Mouse (Mus musculus) heart, embryonic 15.5 days (tissue): ENCODE measurements around the gene Rpl37. TPM values are rescaled to one million over a fixed set of nuclear protein-coding genes. Genes with fewer than 3 reads are reported as not detected.
"Not testable (repeated sequence)": the region's sequence is repeated elsewhere in the genome, so short reads cannot be mapped to it uniquely, and the experiment has no call there.

Source experiments
- ATAC-seq: fragments of 200-750 bp; cut with Nextera tagmentation; replicated peaks from 2 replicates; pipeline ENCODE4 v1.8.0; 2017; ENCODE audit warnings: low read depth, moderate TSS enrichment; ENCODE audit not compliant: insufficient number of reproducible peaks, insufficient read depth, low FRiP score
- H3K27ac ChIP-seq: fragments of 300-500 bp; sonication (generic); 2 replicates; pipeline ENCODE4 v1.5.1; 2015; ENCODE audit warnings: mild to moderate bottlenecking, inconsistent platforms
- H3K27me3 ChIP-seq: fragments of 300-500 bp; sonication (generic); 2 replicates; pipeline ENCODE4 v1.6.1; 2015; ENCODE audit warnings: inconsistent platforms
- H3K36me3 ChIP-seq: fragments of 300-500 bp; sonication (generic); 2 replicates; pipeline ENCODE4 v1.6.1; 2015; ENCODE audit warnings: mild to moderate bottlenecking, inconsistent platforms
- H3K4me1 ChIP-seq: fragments of 300-500 bp; sonication (generic); replicated peaks from 2 replicates; pipeline ENCODE4 v1.6.1; 2015; ENCODE audit warnings: inconsistent platforms
- H3K4me2 ChIP-seq: fragments of 300-500 bp; sonication (generic); 2 replicates; pipeline ENCODE4 v1.6.1; 2015; ENCODE audit warnings: inconsistent platforms, mild to moderate bottlenecking, moderate library complexity
- H3K4me3 ChIP-seq: fragments of 300-500 bp; sonication (generic); 2 replicates; pipeline ENCODE4 v1.5.1; 2015; ENCODE audit warnings: mild to moderate bottlenecking, inconsistent platforms
- H3K9ac ChIP-seq: fragments of 300-500 bp; sonication (generic); 2 replicates; pipeline ENCODE4 v1.6.1; 2015; ENCODE audit warnings: mild to moderate bottlenecking, inconsistent platforms
- H3K9me3 ChIP-seq: fragments of 300-500 bp; sonication (generic); replicated peaks from 2 replicates; pipeline ENCODE4 v1.6.1; 2016; ENCODE audit warnings: inconsistent platforms
- WGBS: fragments of 180-500 bp; shearing (Covaris S2); methylation state at CpG from one replicate; pipeline ENCODE4 v1.1.7; 2015; ENCODE audit warnings: mixed read lengths; 5-methylcytosine and 5-hydroxymethylcytosine counted together
- polyA plus RNA-seq: library from polyadenylated mRNA; unstranded; fragments of >200 nt; fragmentation: Nextera tagmentation; extraction: Ambion mirVana; gene quantifications from 2 replicates; pipeline ENCODE4 v1.2.1, GENCODE M21; 2015

The Rpl37 gene
- polyA plus RNA-seq, 1 experiment from 2014 or later, result 397 TPM

DNA sequence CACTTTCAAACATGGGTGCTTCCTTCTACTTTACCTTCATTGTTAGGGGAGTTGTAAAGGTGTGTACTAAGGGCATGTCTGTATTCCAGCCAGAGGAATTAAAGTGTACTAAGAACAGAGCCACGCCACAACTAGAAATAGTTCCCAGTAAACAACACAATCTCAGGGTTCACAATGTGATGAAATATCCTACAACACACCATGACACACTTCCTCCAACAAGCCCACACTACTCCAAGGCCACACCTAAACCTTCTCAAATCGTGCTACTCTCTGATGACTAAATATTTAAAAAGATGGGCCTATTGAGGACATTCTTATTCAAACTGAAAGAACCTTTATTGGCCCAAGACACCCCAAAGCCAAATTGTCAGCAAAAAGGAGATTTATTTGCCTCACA is 11.0 kb downstream of the Rpl37 start:
- no peak for ATAC-seq
- WGBS, result 76% methylated on average over 2 of the region's 2 CpGs
- H3K27ac ChIP-seq, result no peak overlapping the region
- H3K4me2 ChIP-seq, result no peak overlapping the region
- no peaks in the 10 kb centered on the region for H3K27me3 ChIP-seq
- peaks cover 12% of the 10 kb centered on the region; the same call in 1 of the 2 replicates for H3K36me3 ChIP-seq
- H3K9ac ChIP-seq, result no peak overlapping the region
- no peaks in the 10 kb centered on the region for H3K9me3 ChIP-seq
- H3K4me1 ChIP-seq, result no peaks in the 10 kb centered on the region
- no peak overlapping the region for H3K4me3 ChIP-seq

DNA sequence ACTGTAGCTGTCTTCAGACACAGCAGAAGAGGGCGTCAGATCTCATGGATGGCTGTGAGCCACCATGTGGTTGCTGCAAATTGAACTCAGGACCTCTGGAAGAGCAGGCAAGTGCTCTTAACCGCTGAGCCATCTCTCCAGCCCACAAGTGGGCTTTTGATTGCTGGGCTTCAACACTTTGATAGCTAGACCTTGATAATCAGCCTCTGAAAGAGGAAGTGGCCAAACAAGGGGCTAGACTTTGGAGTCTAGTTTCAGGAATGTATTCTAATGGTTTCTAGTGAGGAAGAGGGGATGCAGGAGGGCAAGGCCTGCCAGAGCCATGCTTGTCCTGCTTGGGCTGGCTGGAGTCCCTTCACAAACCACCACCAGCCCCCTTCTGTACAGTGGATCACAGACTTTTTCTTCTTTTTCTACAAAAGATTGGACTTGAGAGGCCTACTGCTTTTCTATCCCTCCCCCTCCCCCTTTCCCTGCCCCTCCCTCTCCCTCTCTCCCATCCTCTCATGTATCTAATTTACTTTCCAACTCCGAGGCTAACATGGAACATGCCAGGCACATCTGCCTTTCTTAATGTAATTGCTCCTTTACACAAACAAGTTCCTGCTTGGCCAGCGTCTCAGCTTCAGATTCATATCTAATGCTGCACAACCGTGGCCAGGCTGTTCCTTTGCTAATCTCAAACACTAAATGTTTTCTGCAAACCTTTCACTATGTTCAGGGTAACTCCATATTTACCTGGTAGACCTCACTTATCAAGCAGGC is 11.9 kb downstream of the Rpl37 start:
- no peak overlapping the region for H3K9ac ChIP-seq
- no peaks in the 10 kb centered on the region for H3K27me3 ChIP-seq
- no peak overlapping the region for H3K27ac ChIP-seq
- ATAC-seq, result no peak
- no peaks in the 10 kb centered on the region for H3K9me3 ChIP-seq
- WGBS, result 55% methylated on average over 5 of the region's 5 CpGs
- H3K4me1 ChIP-seq, result no peaks in the 10 kb centered on the region
- no peak overlapping the region for H3K4me2 ChIP-seq
- no peak overlapping the region for H3K4me3 ChIP-seq
- H3K36me3 ChIP-seq, result 0 out of 2 replicates have a peak, but pooled peaks cover 4% of the 10 kb centered on the region

DNA sequence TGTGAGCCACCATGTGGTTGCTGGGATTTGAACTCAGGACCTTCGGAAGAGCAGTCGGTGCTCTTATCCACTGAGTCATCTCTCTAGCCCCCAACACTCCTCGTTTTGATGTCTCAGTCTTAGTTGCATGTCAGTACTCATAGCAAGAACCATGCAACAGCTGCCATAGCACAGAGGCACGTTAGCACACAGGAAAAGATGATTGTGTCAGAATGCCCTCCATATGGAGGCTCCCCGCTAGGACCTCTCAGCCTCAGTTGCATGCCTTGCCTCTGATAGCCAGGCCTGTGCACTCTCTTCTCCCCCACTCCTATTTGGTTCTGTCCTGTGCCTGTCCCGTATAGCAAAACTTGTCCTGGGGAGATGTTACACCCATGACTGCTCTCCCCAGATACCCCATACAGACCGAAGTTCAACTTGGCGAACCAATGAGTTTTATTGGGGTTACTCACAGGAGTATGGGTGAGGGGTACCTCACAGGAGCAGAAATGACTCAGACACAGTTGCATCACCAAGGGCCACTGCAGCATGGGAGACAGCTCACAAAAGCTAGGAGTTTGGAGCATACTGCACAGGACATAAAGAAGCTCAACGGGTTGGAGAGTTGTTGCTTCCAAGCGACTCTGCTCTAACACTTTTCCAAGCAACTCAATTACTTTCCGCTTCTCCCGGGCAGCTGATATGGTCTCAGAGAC is 12.8 kb downstream of the Rpl37 start:
- no peak for ATAC-seq
- 87% methylated on average over 12 of the region's 12 CpGs for WGBS

GRCm38 (mm10) chr15:5130887-5131668 is 14.6 kb downstream of the Rpl37 start:
- not testable (repeated sequence) for H3K4me1 ChIP-seq, H3K4me3 ChIP-seq, H3K9me3 ChIP-seq, H3K36me3 ChIP-seq, H3K4me2 ChIP-seq, H3K9ac ChIP-seq, ATAC-seq, H3K27ac ChIP-seq, H3K27me3 ChIP-seq
- WGBS, result 59% methylated on average over 14 of the region's 14 CpGs

More for the DNA sequence above, 12.8 kb downstream of the Rpl37 start:
- H3K27ac ChIP-seq, result no peak overlapping the region
- no peak overlapping the region for H3K4me3 ChIP-seq
- no peaks in the 10 kb centered on the region for H3K9me3 ChIP-seq
- H3K36me3 ChIP-seq, result 0 out of 2 replicates have a peak, but pooled peaks cover 2% of the 10 kb centered on the region
- no peak overlapping the region for H3K4me2 ChIP-seq
- no peaks in the 10 kb centered on the region for H3K4me1 ChIP-seq
- H3K27me3 ChIP-seq, result no peaks in the 10 kb centered on the region
- H3K9ac ChIP-seq, result no peak overlapping the region

DNA sequence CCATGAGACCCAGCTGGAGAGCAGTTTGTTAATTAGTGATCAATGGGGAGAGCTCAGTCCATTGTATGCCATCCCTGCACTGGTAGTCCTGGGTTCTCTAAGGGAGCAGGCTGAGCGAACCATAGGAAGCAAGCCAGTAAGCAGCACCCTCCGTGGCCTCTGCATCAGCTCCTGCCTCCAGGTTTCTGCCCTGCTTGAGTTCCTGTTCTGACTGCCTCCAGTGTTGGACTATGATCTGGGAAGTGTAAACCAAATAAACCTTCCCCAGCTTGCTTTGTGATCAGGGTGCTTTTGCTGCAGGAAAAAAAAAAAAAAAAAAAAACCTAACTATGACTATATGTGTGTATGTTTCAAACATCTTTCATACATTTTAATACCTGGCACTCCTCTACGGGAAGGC is 16.9 kb downstream of the Rpl37 start:
- Histone ChIP-seq H3K27ac (no peak overlapping the region), H3K9me3 (no peaks in the 10 kb centered on the region), H3K4me3 (no peak overlapping the region), H3K4me1 (peaks cover 6% of the 10 kb centered on the region), H3K27me3 (no peaks in the 10 kb centered on the region), H3K9ac (no peak overlapping the region), H3K36me3 (no peaks in the 10 kb centered on the region), H3K4me2 (no peak overlapping the region)
- ATAC-seq, result no peak
- WGBS, result 66% methylated on average over 3 of the region's 3 CpGs

DNA sequence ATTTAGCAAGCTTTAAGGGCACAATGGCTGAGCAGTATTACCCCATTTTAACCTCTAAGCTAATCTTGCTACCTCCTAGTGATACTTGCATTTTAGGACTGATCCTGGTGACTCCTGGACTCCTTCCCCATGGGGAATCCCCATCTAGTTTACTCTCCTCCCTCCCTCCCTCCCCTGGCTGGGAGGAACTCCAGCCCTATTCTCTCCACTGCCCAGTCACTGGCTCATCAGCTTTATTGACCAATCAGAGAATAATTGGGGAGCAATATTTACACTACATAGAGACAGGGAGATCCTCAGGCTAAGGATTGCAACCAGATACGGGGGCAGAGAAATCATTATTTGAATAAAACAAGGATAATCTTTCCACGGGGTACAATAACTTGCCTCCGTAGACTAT is 17.7 kb downstream of the Rpl37 start:
- Histone ChIP-seq H3K4me3 (no peak overlapping the region), H3K4me1 (peaks cover 7% of the 10 kb centered on the region), H3K27me3 (no peaks in the 10 kb centered on the region), H3K36me3 (no peaks in the 10 kb centered on the region), H3K4me2 (no peak overlapping the region), H3K9ac (no peak overlapping the region), H3K27ac (no peak overlapping the region), H3K9me3 (no peaks in the 10 kb centered on the region)
- no peak for ATAC-seq
- WGBS, result 74% methylated on average over 3 of the region's 3 CpGs

DNA sequence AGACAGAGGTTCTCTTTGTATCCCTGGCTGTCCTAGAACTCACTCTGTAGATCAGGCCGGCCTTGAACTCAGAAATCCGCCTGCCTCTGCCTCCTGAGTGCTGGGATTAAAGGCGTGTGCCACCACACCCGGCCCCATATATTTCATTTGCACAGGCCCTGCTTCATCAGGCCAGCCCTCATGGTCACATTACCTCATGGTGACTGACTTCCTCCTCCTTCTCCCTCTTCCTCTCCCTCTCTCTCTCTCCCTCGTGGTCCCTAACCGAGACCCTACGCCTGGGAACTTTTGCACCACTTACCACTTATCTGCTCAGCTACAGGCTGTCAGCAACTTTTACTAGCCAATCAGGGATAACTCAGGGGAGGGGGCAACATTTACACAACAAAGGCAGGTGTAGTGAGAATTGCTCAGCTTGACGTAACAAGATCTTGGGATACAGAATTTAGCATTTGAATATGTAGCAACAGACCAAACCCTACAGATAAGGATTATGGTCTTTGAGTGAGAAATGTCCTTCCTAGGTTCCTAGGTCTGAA is 18.6 kb downstream of the Rpl37 start:
- Histone ChIP-seq H3K36me3 (no peaks in the 10 kb centered on the region), H3K4me1 (peaks cover 7% of the 10 kb centered on the region), H3K27me3 (no peaks in the 10 kb centered on the region), H3K9me3 (no peaks in the 10 kb centered on the region), H3K4me3 (no peak overlapping the region), H3K27ac (no peak overlapping the region), H3K9ac (no peak overlapping the region), H3K4me2 (no peak overlapping the region)
- ATAC-seq, result no peak
- 57% methylated on average over 8 of the region's 8 CpGs for WGBS

GRCm38 (mm10) chr15:5138021-5138856 is 21.8 kb downstream of the Rpl37 start:
- Histone ChIP-seq H3K27me3 (no peaks in the 10 kb centered on the region), H3K4me1 (peaks cover 7% of the 10 kb centered on the region), H3K27ac (no peak overlapping the region), H3K4me3 (no peak overlapping the region), H3K9me3 (no peaks in the 10 kb centered on the region), H3K4me2 (no peak overlapping the region), H3K36me3 (no peaks in the 10 kb centered on the region), H3K9ac (no peak overlapping the region)
- no peak for ATAC-seq
- 55% methylated on average over 9 of the region's 9 CpGs for WGBS

- no peak for ATAC-seq
- Histone ChIP-seq H3K9ac (no peak overlapping the region), H3K4me2 (no peak overlapping the region), H3K27me3 (no peaks in the 10 kb centered on the region), H3K4me3 (no peak overlapping the region), H3K27ac (no peak overlapping the region), H3K4me1 (peaks cover 8% of the 10 kb centered on the region), H3K36me3 (no peaks in the 10 kb centered on the region), H3K9me3 (no peaks in the 10 kb centered on the region)
- WGBS, result 65% methylated on average over 2 of the region's 2 CpGs
Observed at GRCm38 (mm10) chr15:5139366-5139765, 22.9 kb downstream of the Rpl37 start.

GRCm38 (mm10) chr15:5139863-5140262 is 23.4 kb downstream of the Rpl37 start:
- no peaks in the 10 kb centered on the region for H3K27me3 ChIP-seq
- H3K4me3 ChIP-seq, result no peak overlapping the region
- no peak overlapping the region for H3K9ac ChIP-seq
- no peaks in the 10 kb centered on the region for H3K36me3 ChIP-seq
- H3K4me2 ChIP-seq, result no peak overlapping the region
- no peak overlapping the region for H3K27ac ChIP-seq
- peaks cover 13% of the 10 kb centered on the region for H3K4me1 ChIP-seq
- ATAC-seq, result no peak
- H3K9me3 ChIP-seq, result no peaks in the 10 kb centered on the region
- 76% methylated on average over 7 of the region's 7 CpGs for WGBS
